Mouse (Mus musculus): ENCODE results near the gene Sost. TPM values are rescaled to one million over a fixed set of nuclear protein-coding genes. Genes with fewer than 3 reads are reported as not detected.
"Not testable (repeated sequence)": the region's sequence is repeated elsewhere in the genome, so short reads cannot be mapped to it uniquely, and the experiment has no call there.

Sost gene
- not detected for polyA plus RNA-seq (2017; shearing (Covaris generic))

DNA sequence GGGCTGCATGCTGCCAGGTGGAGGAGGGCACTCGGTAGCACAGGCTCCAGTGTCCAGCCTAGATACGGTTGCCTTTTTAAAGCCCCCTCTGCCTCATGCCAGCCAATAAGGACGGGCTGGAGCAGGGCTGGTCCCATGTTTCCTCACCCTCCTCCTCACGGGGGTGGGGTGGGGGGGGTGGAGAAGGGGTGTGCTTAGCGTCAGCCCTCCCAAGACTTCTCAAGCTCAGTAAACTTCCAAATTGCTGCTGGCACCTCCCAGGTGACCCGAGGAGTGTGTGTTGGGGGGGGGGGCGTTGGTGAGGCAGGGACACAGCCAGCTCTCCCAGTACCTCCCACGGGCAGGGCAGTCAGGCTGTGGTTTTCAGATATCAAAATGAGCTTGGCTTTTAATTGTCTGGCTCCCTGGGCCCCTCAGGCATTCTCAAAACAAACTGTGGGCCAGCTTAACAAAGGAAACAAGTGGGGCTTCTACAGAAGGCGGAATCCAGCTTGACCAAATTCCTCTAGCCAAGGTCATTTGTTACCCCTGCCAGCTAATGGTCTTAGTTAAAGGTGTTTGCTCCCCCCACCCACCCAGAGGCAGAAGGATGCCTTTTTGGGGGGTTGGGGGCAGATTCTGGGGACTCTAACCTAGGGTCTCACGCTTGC is at the start of gene Sost:
TSS of gene Sost (minus strand) at position 51 of the 650 bp plus-strand sequence.
- ATAC-seq = no peak

DNA sequence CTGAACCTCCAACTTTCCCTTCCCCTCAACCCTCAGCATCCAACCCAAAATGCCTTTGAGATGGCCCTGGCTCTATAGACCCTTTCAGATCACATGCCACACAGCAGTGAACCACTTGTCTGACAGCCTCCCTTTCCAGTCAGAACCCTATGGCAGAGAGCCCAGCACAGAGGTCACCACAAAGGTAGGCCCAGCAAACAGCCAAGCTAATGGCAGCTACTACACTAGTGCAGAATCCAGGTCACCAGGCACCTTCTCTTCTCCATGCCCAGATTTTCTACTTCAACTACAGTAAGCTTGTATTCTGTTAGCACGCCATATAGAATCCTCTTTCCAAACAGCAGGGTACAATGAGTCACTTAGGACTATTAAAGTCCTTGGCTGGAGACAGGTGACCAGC is 49.3 kb upstream of the Sost start:
- no peak for ATAC-seq

DNA sequence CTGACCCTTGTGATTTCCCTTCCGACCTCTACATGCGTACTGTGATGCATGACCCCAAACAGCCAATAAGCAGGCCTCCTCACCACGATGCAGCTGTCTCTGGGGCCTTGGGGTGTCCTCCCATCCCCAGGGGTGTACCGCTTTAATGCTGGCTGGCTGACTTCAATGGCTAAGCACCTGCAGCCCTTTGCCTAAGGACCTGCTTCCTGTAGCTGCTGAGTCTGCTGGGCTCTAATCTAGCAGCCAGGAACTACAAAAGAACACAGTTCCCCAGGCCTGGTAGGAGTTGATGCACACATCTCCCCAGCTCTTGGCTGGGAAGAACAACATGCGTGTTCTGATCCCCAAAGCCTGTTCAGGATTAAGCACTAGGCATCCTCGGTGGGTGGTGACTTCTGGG is 48.7 kb upstream of the Sost start:
- no peak for ATAC-seq

DNA sequence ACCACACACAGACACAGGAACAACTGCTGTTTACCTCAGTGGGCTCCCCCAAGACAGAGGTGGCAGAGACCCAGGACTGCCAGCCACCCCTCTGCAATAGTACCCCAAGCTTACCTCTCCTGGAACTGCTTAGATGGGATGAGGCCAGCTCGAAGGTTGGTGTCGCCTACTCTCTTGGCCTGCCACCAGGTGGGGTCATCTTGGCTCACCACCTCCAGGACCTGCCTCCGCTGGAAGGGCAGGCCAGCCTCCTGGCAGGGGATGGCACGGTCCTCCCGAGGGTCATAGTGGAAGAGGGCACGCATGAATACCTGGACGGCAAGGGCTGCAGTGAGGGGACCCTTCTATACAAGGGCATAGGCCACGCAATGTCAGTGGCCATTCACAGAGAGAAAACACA is 46.4 kb upstream of the Sost start:
- ATAC-seq = no peak

DNA sequence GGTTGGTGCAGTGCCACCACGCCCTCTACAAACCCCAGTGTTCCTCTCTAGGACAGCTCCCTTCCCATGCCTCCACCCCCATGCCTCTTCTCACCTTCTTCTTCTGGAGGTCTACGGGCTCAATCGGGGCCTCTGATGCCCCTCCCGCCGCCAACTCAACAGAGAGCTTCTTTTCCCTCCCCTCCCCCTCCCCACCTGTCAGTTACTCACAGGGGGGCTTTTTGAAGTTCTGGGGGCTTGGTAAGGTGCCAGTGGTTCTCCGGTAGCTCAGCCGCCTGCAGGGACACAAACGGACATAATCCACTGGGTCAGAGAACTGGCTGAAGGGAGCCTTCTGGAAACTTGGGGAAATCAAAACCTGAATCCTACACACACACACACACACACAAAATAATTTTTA is 44.7 kb upstream of the Sost start:
- ATAC-seq = no peak

DNA sequence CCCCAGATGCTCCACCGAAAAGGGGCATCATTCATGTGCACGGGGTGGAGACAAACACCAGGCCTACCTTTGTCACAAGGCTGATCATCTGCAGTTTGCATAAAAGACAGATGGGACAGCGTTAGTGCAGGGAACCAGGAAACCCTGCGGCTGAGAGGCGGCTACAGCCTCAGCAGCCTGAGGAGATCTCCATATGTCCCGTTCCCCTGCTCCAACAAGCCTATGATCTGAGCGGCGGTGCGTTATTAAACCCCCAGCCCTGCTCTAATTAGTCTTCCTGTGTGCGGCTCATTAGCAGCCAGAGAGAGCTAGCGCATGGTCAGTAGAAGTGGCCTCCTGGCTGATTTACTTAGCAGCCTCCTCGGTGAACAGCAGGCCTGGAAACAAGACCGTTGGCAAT is 43.3 kb upstream of the Sost start:
- no peak for ATAC-seq

DNA sequence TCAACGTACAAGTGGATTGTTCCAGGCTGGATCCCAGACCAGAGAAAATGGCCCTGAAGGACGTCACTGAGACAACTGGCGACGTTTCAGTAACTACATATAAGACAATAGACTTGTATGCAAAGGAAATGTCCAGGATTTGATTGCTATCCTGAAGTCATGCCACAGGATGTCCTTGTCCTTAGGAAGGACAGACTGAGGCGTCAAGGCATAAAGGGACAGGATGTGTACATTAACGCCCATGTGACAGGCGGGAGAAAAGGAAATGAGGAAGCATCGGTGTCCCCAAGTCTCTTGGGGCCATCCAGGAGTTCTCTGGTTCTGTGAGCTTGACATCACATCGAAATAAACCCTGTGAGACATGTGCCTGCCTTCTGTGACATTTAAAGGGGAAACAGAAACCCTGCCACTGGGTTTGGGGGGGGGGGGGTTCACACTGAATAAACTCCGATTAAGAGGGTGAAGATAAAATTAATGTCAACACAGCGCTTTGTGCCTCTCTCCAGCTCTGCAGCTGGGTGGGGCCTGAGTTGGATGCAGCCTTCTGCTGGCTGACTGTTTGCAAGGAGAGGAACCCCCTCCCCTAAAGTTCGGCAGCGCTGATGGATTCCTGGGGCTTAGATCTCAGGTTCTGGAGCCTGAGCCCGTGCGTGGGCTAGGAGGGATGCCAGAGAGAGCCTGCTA is 42.3 kb upstream of the Sost start:
- no peak for ATAC-seq

DNA sequence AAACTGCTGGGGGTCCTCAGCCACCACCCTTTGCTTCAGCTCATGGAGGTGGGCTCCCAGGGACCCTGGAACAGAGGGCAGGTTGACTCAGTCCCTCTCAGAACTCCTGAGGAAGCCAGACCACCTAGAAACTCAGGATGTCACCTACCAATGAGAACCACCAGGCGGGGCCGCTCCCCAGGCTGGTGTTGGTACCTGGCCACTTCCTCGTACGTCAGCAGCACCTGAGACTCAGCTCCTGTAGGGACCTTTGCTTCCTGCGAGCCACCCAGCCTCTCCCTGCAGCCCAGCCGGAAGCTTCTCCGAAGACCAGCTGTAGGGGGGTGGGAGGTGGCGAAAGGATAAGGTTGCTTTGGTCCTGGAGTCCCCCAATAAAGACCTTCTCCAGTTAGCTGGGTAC is 41.6 kb upstream of the Sost start:
- no peak for ATAC-seq

DNA sequence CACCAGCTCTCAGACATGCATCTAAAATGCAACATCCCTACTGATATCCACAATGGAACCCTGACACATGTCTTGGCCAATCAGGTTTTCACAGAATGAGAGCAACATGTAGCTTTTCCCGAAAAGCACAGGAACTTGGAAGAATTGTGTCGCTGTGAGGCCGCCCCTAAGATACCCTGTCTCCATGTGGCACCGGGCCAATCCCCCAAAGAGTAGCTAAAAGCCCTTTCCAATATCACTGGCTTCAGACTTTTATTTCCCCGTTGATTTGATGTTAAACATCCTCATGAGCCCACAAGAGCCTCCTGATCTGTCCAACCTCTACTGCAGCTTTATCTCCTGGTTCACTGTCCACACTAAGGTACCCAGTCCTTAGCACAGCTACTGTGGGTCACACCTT is 39.9 kb upstream of the Sost start:
- ATAC-seq = no peak

DNA sequence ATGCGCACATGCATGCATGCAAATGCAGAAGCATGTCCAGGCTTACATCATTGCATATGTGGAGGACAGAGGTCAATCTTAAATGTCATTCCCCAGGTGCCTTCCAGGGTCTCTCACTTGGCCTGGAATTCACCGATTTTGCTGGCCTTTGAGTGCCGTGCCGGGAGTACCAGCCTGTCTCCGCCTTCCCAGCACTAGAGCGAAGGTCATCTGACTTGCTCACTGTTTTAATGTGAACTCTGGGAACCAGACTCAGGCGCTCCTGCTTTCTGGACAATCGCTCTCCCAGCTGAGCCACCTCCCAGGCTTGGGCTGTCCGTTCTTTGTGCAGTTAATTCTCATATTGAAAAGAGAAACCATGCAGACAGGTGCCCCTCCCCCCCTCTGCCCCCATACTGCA is 39.5 kb upstream of the Sost start:
- no peak for ATAC-seq

DNA sequence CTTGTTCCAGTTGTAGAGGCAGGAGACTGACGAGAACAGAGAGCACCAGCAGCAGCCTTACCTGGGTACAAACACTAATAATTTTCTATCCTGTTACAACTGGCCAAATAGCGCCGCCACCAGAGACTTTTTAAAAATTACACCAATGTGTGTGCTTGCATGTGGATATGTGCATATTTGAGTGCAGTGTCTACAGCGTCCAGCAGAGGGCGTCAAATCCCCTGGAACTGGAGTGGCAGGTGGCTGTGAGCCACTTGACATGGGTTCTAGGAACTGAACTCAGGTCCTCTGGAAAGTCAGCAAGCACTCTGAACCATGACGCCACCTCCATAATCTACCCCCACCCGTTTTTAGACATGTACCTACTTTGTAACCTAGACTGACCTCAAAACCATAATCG is 37.4 kb upstream of the Sost start:
- ATAC-seq = no peak

DNA sequence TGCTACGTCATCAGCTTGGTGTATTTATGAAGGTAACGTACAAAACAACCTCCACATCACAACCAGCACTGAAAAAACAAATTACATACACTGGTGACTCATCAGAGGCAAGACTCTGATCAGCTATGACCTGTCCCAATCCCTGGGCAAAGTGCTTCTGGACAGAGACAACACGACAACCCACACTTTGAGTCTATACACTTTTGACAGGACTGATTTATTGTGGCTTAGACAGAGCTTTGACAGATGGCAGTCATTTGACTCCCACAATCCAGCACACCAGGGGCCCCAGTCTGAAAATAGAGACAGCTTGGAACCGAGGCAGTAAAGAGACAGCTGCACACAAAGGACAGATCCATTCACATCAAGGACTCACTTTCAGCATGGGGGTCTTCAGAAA is 32.7 kb upstream of the Sost start:
- no peak for ATAC-seq

DNA sequence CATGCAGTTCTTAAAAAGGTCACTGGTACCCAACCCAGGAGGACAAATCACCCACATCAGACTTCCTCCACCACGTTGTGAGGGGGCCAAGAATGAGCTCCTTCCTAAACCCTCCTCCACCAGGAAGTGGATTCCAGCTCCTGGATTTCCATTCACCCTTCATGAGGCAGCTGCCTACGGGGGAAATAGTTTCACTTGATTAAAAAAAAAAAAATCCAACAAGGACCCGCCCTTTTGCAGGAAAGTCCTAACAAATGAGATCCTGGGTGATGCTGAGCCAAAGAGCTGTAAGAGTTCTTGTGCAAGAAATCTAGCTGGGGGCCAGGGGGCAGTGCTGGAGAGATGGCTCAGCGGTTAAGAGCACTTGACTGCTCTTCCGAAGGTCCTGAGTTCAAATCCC is 31.4 kb upstream of the Sost start:
- no peak for ATAC-seq

DNA sequence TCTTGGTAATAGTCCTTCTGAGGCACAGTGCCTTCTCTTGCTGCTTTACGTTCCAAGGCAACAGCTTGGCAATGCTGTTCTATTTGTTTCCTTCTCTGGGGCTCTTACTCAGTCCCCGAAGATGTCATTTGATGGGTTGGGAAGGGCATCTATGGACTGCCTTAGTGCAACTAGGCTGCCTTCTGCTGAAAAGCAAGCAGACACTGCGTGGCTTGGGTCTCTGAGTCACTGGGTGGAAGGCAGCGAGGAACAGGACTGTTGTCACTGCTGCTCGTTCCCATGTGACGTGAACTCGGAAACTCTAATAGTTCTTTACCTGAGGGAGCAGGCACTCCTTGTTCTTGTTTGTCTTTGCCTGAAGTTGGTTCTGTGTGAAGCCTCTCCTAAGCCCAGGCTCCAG is 29.1 kb upstream of the Sost start:
- no peak for ATAC-seq

DNA sequence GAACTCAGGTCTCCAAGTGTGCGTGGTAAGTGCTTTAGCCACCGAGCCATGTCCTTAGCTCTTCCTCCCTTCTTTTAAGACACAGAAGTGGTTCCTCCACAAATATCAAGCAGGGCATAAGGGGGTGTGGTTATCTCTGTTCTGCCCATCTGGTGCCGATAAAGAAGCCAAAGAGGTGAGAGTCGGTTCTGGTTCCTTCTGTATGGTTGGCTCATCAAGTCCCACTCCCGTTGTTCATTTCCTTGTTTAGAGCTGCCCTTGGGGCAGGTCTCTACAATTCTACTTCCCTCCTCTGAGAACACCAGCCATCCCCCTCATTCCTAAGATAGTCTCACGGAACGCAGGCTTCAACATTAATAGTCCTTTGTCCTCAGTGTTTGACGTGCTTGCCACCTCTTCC is 27.3 kb upstream of the Sost start:
- ATAC-seq = no peak

DNA sequence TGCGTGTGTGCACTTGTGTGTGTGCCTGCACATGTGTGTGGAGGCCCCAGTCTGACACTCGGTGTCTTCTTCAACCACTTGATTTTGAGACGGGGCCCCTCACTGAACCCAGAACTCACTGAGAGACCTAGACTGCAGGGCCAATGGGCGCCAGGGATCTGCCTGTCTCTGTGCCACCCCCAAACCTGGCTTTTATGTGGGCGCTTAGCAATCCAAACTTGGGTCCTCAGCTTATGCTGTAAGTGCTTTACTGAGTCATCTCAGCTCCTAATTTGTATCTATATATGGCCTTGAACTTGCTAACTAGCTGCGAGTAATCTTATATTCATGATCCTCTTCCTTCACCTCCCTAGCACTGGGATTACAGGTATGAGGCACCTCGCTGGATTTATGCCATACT is 25.6 kb upstream of the Sost start:
- no peak for ATAC-seq

DNA sequence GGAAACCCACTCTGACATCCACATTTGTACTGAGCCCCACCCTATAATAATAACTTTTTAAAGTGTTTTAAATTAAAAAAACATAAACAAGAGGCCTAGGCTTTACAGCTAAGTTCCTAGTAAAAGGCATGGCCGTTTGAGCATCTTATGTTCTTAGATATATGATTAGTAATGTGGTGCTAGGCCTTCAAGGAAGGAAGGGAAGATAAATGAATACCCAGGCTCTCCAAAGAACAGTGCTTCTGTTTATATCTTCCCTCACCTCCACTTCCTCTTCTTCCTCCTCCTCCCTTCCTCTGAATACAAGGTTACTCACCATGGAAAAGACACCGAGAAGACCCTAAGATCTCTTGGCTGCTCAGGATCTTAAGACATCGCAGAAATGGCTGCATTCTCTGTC is 25.0 kb upstream of the Sost start:
- ATAC-seq = no peak

DNA sequence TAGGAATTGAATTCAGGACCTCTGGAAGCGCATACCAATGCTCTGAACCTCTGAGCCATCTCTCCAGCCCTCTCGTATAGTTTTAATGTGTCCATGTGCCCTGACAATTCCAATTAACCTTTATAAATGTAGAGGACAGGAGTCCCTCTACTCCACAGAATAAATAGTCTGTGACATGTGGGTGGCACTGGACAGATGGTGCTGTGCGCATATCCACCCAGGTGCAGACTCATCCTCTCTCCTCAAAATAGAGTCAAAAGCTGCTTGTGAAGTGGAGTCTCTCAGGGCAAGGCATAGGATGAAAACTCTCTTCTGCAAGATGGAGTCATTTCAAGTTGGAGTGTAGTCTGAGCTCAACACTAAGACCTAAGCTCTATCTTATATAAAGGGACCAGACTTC is 23.4 kb upstream of the Sost start:
- no peak for ATAC-seq

DNA sequence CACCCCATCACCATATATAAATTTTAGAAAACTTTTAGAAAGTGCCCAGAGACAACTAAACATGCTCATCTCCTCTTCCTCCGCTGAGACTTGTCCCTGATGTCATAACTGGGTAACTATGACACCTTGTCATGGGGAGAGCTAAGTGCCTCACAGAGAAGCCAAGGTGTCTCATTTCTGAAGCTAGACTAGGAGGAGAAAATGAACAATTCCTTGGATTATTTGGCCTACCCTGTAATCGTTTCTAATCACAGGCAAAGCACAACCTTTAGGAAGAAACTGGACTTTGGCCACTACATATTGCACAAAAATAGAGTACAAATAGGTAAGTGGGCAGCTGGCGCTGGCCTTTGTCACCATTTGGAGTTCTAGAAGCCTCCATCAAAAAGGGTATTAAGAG is 20.1 kb upstream of the Sost start, which contains the start of gene Dusp3:
TSS of gene Dusp3 (minus strand) at position 101 of the 400 bp plus-strand sequence.
- no peak for ATAC-seq

DNA sequence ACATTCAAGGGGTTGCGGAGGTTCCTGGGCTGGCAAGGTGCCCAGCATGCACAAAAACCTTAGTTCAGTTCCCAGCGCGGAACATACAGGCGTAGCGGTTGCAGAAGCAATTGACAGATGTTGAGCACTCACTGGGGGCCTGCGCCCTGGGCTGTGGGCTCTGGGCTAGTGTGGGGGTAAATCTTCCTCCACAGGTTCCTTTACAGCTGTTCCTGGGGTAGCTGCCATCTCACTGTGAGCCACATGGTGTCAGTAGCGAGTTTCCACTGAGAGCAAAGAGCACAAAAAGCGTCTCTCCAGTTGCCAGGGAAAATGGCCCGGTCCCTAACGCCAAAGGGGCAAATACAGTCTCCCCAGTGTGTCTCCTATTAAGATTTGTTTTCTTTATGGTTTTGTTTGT is 19.2 kb upstream of the Sost start:
- no peak for ATAC-seq

DNA sequence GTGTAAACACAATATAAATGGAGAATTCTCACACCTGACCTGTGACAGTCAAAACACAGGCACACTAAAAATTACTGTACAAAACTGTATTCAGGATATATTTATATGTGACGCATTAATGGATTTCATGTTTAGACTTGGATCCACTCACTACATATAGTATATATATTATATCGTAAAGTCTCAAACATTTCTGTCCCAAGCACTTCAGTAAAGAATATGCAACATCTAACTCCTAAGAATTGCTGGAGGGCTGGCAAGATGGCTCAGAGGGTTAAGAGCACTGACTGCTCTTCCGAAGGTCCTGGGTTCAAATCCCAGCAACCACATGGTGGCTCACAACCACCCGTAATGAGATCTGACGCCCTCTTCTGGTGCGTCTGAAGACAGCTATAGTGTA is 18.6 kb upstream of the Sost start:
- ATAC-seq = not testable (repeated sequence)

DNA sequence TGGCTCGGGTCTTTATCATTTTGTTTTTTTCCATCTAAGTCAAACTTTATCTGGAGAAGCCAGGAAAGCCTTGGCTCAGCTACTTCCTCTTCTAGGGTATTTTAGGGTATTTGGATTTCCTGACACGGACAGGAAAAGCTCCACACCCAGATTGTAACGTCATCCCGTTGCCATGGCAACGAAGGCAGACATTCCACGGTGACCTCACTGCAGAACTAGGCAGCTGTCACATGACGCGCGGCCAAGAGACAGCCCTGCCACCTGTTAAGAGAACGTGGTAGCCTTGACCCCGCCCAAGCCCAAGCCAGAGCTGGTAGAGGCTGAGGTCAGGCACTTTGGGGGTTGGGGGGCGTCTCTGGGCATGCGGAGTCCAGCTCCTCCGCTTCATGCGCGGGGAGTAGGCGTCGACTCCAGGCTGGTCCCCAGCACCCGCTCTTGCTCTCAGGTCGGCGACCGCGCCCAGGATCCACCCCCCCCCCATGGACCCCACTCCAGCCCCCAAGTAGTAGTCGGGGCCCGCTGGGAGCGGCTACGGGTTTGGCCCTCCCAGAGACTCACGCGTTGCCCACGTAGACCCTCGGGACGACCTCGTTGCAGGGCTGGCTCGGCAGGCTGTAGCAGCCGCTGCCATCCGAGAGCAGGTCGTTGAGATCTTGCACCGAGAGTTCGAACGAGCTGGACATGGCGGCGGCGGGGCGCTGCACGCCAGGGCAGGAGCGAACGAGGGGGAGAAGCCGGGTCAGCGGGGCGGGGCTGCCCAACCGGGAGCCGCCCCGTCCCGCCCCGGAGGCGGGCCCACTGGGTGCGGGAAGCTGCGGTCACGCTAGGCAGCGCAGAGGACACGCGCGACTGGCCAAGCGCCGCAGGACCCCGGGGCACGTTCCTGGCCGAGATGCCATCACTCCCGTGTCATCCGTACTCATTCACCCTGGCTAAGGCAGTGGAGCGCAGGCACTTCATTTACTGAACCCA is 17.5 kb upstream of the Sost start, which contains the start of gene Cfap97d1:
TSS of gene Cfap97d1 (plus strand) at position 226 of the 972 bp plus-strand sequence.
- ATAC-seq = peak; percentile 46

DNA sequence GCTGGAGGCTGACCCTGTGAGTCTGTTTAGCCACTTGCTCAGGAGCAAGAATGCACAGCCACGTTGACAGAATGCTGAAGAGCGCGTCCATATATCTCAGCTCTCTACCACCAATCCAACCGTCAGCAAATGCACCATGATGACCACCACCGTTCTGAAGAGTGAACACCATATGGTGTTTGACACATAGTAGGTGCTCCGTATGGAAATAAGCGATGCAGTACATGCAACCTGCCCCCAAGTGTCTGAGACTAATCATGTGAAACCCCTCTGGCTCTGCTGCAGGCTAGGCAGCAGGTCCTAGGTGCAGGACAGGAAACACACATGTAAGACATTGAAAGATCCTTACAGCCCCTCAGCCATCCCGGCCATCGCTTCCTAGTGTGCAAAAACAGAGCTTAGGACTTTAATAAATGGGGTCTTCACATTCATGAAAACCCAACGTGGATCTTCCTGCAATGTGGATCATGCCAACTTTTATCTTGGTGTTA is 16.7 kb upstream of the Sost start:
- no peak for ATAC-seq
